Mouse (Mus musculus): ENCODE results near the gene Mbtps2.

GRCm38 (mm10) chrX:157644300-157644699, 45.8 kb upstream of the Mbtps2 start:
- TF ChIP-seq EP300 (IDR thresholded peaks at IDR 0.05; ENCODE audit: low read depth) (no peak), CTCF (IDR thresholded peaks at IDR 0.05; ENCODE audit: low read depth) (peak; percentile 81)

Measured in liver, postnatal 0 days (tissue).